Mouse (Mus musculus) left cerebral cortex, adult 18-20 months (tissue): Measurements from ENCODE around the gene Zfp62. TPM values are rescaled to one million over a fixed set of nuclear protein-coding genes. Genes with fewer than 3 reads are reported as not detected.
A peak's percentile ranks its signal among the peaks of the same experiment; 100 is the strongest.
"Not testable (repeated sequence)": the region's sequence is repeated elsewhere in the genome, so short reads cannot be mapped to it uniquely, and the experiment has no call there.

Source experiments
- DNase-seq, 2 experiments: peaks; one replicate each; pipeline ENCODE4 v3.0.0; 2021 to 2022; ENCODE audit warnings: low spot score in 2 of 2, mixed read lengths in 1 of 2
- long read RNA-seq, 2 experiments: library from polyadenylated mRNA; stranded (forward); transcript quantifications; one replicate each; pipeline ENCODE4 v2.0.0; 2021
- total RNA-seq, 2 experiments: library from RNA; stranded (reverse); gene quantifications; 2 replicates each; pipeline ENCODE4 v1.2.3; 2021

Gene Zfp62
- total RNA-seq, result 10 to 100 TPM; 68.9 to 78.9 TPM
- long read RNA-seq, experiment 1, full-length matches to known transcripts, result 11 of 18 reads
- long read RNA-seq, experiment 1, partial matches to known transcripts, result 0 of 18 reads
- long read RNA-seq, experiment 1, other reads (novel, unspliced or antisense), result 7 of 18 reads
- long read RNA-seq, experiment 2, full-length matches to known transcripts, result 4 of 7 reads
- long read RNA-seq, experiment 2, partial matches to known transcripts, result 0 of 7 reads
- long read RNA-seq, experiment 2, other reads (novel, unspliced or antisense), result 3 of 7 reads

DNA sequence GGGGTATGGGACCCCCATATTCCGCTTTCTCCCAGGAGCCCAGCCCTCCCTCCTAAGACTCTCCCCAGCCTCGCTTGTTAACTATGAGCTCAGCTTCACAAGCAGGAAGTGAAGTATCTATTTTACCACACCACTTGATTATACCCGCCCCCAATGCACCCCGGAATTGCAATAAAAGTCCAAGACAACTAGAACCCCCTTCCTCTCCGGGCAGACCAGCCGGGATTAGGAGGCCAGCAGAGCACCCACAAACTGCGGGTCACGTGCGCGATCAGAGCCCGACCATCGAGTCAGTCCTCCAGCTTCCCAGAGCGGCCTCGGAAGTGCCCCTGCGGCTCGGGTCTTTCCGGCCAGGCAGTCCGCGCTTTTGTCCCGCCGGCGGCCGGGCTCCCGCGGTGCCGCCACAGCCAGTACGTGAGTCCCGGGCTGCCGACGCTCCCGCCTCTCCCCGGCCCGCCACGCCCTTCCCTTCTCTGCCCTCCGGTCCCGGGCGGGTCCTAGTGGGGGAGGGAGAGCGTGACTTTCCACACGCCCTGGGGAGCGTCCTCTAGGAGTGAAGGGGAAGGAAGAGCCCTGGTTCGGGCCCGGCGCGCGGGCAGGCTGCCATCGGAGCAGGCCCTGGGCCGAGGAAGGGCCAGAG, at the start of gene Zfp62:
TSS of gene Zfp62 (plus strand) at position 164 of the 640 bp plus-strand sequence.
- DNase-seq, result peak; percentile 95 to 96

- DNase-seq, result no peak
Measured at GRCm38 (mm10) chr11:49154077-49154476, 49.0 kb upstream of the Zfp62 start, which contains the start of gene Olfr1394. Gene Olfr1394 (plus strand): TSS chr11:49154377.

DNA sequence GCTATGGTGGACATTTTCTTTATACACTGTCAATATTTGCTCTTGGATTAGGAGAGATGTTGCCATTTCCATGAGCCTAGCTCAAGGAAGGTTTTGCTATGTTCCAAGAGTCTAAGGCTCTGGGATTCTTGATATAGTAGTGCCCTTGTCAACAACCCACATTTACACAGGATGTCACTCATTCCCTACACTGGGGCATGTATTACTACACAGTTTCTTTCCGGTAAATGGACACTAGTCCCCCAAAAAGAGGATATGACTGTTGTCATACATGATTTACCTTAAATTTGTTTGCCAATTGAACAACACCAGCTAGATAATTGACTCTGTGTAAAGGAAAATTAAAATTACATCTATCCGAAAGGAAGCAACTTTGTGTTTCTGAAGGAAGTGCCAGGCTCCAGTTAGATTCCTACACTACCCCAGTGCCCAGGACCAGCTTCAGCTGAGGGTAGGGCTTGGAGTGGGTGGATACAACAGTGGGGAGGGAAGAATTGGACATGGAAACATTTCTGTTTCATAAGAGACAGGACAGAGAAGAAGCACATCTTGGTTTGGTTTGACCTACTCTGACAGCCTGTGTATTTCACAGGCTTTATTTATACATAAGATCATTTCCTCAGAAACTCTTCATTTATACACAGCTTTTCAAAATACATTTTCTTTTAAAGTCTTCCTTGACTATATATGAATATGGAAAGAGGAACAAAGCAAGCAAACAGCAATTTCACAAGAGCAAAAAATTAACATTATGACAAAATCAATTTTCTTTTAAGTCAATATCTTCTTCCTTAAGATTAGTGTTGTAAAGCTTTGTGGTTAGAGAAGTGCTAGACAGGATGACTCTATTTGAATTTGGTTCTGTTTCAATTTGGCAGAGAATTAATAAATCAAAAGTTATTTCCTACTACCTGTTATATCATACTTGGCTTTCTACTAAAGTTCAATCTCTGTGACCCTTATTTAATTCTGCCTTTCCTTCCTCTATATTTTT, 46.0 kb upstream of the Zfp62 start:
- DNase-seq, result no peak

DNA sequence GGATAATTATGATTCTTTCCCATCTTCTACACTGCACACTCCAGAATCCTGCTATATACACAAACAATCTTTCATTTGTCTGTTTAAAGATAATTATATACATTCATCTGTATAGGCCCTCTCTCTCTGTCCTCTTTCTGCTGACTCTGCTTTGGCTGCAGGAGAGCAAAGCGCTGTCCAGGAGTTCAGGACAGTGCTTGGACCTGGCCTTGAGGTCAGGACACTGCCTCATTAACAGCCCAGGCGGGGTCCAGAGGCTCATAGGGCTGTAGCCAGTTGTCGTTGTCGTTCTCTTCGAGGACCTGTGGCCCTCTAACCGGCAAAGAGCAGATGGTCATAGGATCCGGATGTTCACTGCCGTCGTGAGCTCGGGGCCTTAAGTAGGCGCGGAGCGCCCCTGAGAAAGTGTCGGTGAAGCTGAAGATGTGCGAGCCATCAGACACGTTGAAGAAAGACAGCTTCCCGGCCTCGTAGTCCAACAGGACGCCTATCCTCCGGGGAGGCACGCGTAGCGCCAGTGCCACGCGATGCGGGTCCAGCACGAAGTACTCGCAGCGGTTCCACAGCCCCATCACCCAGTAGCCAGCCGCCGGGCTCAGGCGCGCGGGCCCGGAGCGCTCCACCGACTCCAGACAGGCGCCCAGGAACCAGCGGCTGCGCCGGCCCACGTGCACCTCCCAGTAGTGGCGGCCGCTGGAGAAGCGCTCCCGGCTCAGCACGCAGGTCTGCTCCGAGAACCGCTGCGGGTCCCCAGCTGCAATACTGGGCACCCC, 34.1 kb upstream of the Zfp62 start:
- peak; percentile 34 to 35 for DNase-seq

DNA sequence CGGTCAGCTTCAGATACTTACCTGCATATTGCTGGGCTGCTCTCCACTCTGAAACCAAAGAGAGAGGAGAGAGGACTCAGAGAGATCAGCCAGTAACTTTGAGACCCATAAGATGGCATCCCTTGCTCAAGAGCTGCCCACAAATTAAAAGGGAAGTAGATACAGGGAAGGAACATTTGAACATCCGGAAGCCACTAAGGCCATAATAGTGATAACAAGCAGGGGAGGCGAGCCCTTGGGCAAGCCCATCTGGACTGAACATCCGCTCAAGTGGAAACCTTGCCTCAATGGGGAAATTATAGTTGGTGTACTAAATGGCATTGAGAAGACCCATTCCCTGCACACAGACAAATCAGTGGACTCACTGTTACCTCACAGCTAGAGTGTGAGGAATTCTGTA, 32.5 kb upstream of the Zfp62 start:
- DNase-seq, result no peak

GRCm38 (mm10) chr11:49175345-49175744, 27.7 kb upstream of the Zfp62 start:
- DNase-seq, result no peak

GRCm38 (mm10) chr11:49176047-49176779, 26.9 kb upstream of the Zfp62 start:
- DNase-seq, result not testable (repeated sequence)

DNA sequence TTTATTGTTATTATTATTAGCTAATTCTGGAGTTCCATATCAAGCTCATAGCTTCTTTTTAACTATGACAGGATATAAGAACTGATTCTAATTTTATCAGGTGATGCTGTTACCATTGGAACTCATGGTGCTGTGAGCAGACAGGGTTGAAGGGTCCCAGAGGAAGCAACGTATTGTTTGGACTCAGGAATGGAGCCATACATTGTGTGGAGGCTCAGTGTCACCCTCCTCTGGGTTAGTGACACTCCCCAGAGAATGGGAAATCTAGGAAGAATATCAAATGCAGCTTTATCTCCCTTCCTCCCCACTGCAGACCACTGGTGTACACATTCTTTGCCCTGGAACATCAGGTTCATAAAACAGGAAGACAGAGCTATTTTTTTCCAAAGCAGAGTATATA, 19.9 kb upstream of the Zfp62 start:
- no peak for DNase-seq

DNA sequence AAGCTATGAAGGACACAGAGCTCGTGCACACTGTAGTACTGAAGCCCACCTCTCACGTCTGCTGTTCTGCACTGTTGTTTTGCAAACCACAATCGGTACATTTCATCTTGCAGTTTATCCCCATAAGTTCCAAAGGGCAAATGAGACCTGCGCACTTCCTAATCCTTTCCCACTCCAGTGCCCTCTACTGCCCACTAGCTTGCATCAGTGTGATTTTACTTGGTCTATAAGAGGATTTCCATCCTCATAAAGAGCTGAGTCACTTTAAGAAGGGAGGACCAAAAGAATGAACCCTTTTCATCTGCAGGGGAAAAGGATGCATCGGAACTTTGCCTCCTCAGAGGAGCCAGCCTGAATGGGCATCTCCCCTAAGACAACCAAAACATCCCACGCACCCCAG, 16.6 kb upstream of the Zfp62 start:
- DNase-seq, result no peak

- no peak for DNase-seq
Measured at GRCm38 (mm10) chr11:49186955-49187488, 16.1 kb upstream of the Zfp62 start, which contains the start of gene Btnl9. Gene Btnl9 (minus strand): TSS chr11:49187159.

GRCm38 (mm10) chr11:49187701-49188100, 15.4 kb upstream of the Zfp62 start:
- no peak for DNase-seq

- peak; percentile 66 to 71 for DNase-seq
Measured at GRCm38 (mm10) chr11:49189737-49190136, 13.4 kb upstream of the Zfp62 start.

DNA sequence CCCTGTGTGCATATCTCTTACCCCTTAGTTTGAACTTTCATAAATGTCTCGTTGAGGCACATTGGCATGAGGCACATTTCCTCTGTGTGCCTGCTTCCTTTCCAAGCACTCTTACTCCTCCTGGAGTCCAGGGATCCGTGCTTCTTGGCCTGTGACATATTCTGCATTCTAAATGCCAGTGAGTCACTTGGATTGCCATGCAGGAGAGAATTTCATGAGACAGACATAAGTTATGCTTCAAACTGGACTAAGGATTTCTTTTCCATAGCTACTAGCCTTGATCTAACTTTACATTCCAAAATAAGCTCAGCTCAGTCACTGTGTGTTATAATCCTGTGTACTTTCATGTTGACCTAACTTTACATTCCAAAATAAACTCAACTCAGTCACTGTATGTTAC, 12.0 kb upstream of the Zfp62 start:
- no peak for DNase-seq

DNA sequence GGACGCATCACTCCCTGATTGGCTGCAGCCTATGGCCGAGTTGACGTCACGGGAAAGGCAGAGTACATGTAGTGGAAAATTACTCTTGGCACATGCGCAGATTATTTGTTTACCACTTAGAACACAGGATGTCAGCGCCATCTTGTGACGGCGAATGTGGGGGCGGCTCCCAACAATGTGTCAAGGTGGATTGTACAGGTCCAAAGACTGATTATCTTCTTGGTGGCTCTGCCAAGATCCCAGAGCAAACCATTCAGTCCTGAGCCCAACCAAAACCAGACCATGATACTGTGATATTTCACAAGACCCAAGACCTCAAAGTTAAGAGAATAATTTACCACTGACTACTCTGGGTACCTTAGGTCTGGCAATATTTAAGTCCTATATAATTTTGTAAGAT, 8.3 kb upstream of the Zfp62 start:
- DNase-seq, result not testable (repeated sequence)

DNA sequence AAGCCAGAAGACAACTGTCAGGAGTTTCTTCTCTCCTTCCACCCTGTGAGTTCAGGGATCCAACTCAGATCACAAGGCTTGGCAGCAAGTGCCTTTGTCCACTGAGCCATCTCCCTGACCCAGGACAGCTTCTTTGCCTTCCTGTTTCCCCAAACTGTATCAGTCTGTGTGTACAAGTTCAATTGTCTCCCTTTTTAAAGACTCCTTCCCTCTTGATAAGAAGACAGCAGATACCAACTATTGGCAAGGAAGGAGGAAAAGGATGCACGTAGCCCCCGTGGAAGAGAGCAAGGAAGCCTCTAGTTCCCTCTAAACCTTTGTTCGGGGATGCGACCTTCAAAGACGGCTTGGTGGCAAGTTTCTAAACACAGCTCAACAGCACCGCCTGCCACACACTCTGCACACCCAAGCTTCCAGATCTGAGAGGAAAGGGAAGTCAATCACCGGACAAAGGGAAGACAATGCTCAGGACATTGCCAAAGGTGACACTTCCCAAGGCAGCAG, 7.2 kb upstream of the Zfp62 start:
- no peak for DNase-seq

DNA sequence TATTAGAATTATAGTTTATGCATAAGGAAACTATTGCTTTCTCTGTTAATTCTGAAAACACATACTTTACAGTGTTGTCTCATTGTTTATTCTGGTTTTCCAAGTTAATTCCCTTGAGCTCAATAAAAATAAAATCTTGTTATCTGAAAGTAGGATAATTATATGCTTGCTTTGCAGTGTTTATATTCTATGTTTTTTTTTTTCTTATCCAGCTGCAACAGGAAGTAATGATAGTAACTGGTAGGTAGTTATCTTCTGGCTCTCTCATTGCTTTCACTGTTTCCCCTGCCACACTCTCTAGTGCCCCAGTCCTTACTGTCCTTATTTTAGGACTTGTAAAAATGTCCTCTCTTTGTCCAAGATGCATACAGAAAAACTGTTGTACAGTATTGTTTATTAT, 2.4 kb upstream of the Zfp62 start:
- DNase-seq, result no peak

DNA sequence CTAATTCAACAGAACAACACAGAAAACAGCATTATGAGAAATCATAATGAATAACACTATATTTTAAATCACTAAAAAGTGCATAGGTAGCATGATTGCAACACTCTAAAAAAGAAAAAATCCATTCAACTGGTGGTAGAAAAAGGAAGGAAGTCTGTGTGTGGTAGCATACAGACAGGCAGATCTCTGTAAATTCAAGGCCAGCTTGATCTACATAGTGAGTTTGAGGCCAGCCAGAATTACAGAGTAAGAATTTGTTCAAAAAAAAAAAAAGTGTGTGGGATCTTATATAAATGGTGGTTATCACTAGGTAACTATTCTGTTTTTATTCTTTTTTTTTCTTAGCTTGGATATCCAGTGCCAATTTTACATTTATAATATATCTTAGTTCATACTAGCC, 1.9 kb upstream of the Zfp62 start:
- DNase-seq, result no peak

GRCm38 (mm10) chr11:49202071-49202470, 1.0 kb upstream of the Zfp62 start:
- DNase-seq, result no peak

- DNase-seq, result peak in 1 of 2 experiments; percentile 10
Measured at GRCm38 (mm10) chr11:49202523-49203061, 500 bp upstream of the Zfp62 start.
